Mouse (Mus musculus) MEL (cell line): ENCODE results near the gene Fbxo17. TPM values are rescaled to one million over a fixed set of nuclear protein-coding genes. Genes with fewer than 3 reads are reported as not detected.
A peak's percentile ranks its signal among the peaks of the same experiment; 100 is the strongest.

ENCODE experiments used
- DNase-seq: peaks from one replicate; pipeline ENCODE4 v3.0.0; 2011; ENCODE audit warnings: low read depth, low spot score
- H3K27ac ChIP-seq: 2 replicates; pipeline ENCODE4 v1.5.1; 2012; ENCODE audit warnings: low read depth, mild to moderate bottlenecking, control low read depth, low read length, moderate library complexity; ENCODE audit not compliant: control insufficient read depth
- H3K27me3 ChIP-seq, 2 experiments: fragments of 150-350 bp in 1 of 2; sonication (generic) in 1 of 2; 2 replicates each; pipeline ENCODE4 v1.6.1; 2012; ENCODE audit warnings: low read length in 2 of 2, mild to moderate bottlenecking in 2 of 2, improper control_type of control experiment in 1 of 2, moderate library complexity in 1 of 2; ENCODE audit not compliant: insufficient read depth in 2 of 2, control insufficient read depth in 1 of 2
- H3K36me3 ChIP-seq, 2 experiments: 2 replicates each; pipeline ENCODE4 v1.6.1; 2012 to 2014; ENCODE audit warnings: low read length in 2 of 2, improper control_type of control experiment in 1 of 2, inconsistent platforms in 1 of 2, mild to moderate bottlenecking in 1 of 2; ENCODE audit not compliant: insufficient read depth in 2 of 2, control insufficient read depth in 1 of 2
- H3K4me1 ChIP-seq, 2 experiments: fragments of 150-350 bp in 1 of 2; sonication (generic) in 1 of 2; 2 replicates each; pipeline ENCODE4 v1.6.1; 2012; ENCODE audit warnings: low read length in 2 of 2, improper control_type of control experiment in 1 of 2, mild to moderate bottlenecking in 1 of 2; ENCODE audit not compliant: insufficient read depth in 2 of 2, control insufficient read depth in 1 of 2
- H3K4me3 ChIP-seq, 2 experiments: fragments of 150-350 bp in 1 of 2; sonication (generic) in 1 of 2; 2 replicates each; pipeline ENCODE4 v1.5.1; 2012; ENCODE audit warnings: low read depth in 2 of 2, low read length in 2 of 2, mild to moderate bottlenecking in 2 of 2, moderate library complexity in 2 of 2, control low read depth in 1 of 2, improper control_type of control experiment in 1 of 2; ENCODE audit not compliant: control insufficient read depth in 1 of 2, insufficient read depth in 1 of 2
- H3K79me2 ChIP-seq: 2 replicates; pipeline ENCODE4 v1.6.1; 2012; ENCODE audit warnings: mild to moderate bottlenecking, low read length, moderate library complexity; ENCODE audit not compliant: control insufficient read depth, poor library complexity, insufficient read depth
- H3K9ac ChIP-seq: 2 replicates; pipeline ENCODE4 v1.6.1; 2012; ENCODE audit warnings: low read depth, mild to moderate bottlenecking, control low read depth, low read length, moderate library complexity; ENCODE audit not compliant: control insufficient read depth, poor library complexity, severe bottlenecking
- H3K9me3 ChIP-seq: fragments of 150-350 bp; sonication (generic); replicated peaks from 2 replicates; pipeline ENCODE4 v1.6.1; 2012; ENCODE audit warnings: mild to moderate bottlenecking, low read length, improper control_type of control experiment, moderate library complexity; ENCODE audit not compliant: insufficient read depth
- BHLHE40 ChIP-seq: IDR thresholded peaks from 2 replicates; pipeline ENCODE4 v1.6.1; 2012; ENCODE audit warnings: low read depth, mild to moderate bottlenecking, inconsistent platforms, low read length, improper control_type of control experiment, borderline replicate concordance
- CHD1 ChIP-seq: IDR thresholded peaks from 2 replicates; pipeline ENCODE4 v1.6.1; 2012; ENCODE audit warnings: low read depth, mild to moderate bottlenecking, inconsistent platforms, low read length, improper control_type of control experiment
- CHD2 ChIP-seq: IDR thresholded peaks from 2 replicates; pipeline ENCODE4 v1.6.1; 2011; ENCODE audit warnings: low read length, improper control_type of control experiment
- CTCF ChIP-seq, 3 experiments: IDR thresholded peaks in 2 of 3; conservative IDR thresholded peaks in 1 of 3; 2 replicates each; pipeline ENCODE4 v1.5.1; 2011 to 2012; ENCODE audit warnings: low read length in 3 of 3, low read depth in 2 of 3, mild to moderate bottlenecking in 2 of 3, improper control_type of control experiment in 1 of 3, inconsistent platforms in 1 of 3, mixed read lengths in 1 of 3, moderate library complexity in 1 of 3; ENCODE audit not compliant: control insufficient read depth in 1 of 3, insufficient read depth in 1 of 3, poor library complexity in 1 of 3, severe bottlenecking in 1 of 3
- E2F4 ChIP-seq: IDR thresholded peaks from 2 replicates; pipeline ENCODE4 v1.6.1; 2011; ENCODE audit warnings: low read depth, low read length, improper control_type of control experiment, borderline replicate concordance
- ELF1 ChIP-seq: IDR thresholded peaks from 2 replicates; pipeline ENCODE4 v1.6.1; 2014; ENCODE audit warnings: low read depth, mild to moderate bottlenecking, inconsistent platforms, low read length, improper control_type of control experiment, moderate library complexity
- EP300 ChIP-seq, 2 experiments: IDR thresholded peaks; 2 replicates each; pipeline ENCODE4 v1.6.1; 2011; ENCODE audit warnings: improper control_type of control experiment in 2 of 2, low read length in 2 of 2, low read depth in 1 of 2, mild to moderate bottlenecking in 1 of 2
- ETS1 ChIP-seq: IDR thresholded peaks from 2 replicates; pipeline ENCODE4 v1.6.1; 2012; ENCODE audit warnings: low read depth, mild to moderate bottlenecking, inconsistent platforms, low read length, improper control_type of control experiment, moderate library complexity
- GABPA ChIP-seq: IDR thresholded peaks from 2 replicates; pipeline ENCODE4 v1.6.1; 2012; ENCODE audit warnings: low read depth, mild to moderate bottlenecking, inconsistent platforms, low read length, improper control_type of control experiment, moderate library complexity
- GATA1 ChIP-seq: IDR thresholded peaks from 2 replicates; pipeline ENCODE4 v1.6.1; 2011; ENCODE audit warnings: low read depth, low read length, improper control_type of control experiment
- HCFC1 ChIP-seq: IDR thresholded peaks from 2 replicates; pipeline ENCODE4 v1.6.1; 2012; ENCODE audit warnings: low read depth, mild to moderate bottlenecking, inconsistent platforms, low read length, improper control_type of control experiment, moderate library complexity
- JUND ChIP-seq: IDR thresholded peaks from 2 replicates; pipeline ENCODE4 v1.6.1; 2011; ENCODE audit warnings: low read depth, mild to moderate bottlenecking, improper control_type of control experiment, low read length
- KAT2A ChIP-seq: conservative IDR thresholded peaks from 2 replicates; pipeline ENCODE4 v1.6.1; 2012; ENCODE audit warnings: low read depth, low read length, improper control_type of control experiment, inconsistent platforms
- MAFK ChIP-seq: IDR thresholded peaks from 2 replicates; pipeline ENCODE4 v1.6.1; 2011; ENCODE audit warnings: low read depth, mild to moderate bottlenecking, low read length, improper control_type of control experiment, borderline replicate concordance
- MAX ChIP-seq: IDR thresholded peaks from 2 replicates; pipeline ENCODE4 v1.6.1; 2011; ENCODE audit warnings: low read length, improper control_type of control experiment
- MAZ ChIP-seq: IDR thresholded peaks from 2 replicates; pipeline ENCODE4 v1.6.1; 2012; ENCODE audit warnings: low read depth, mild to moderate bottlenecking, inconsistent platforms, low read length, improper control_type of control experiment
- MEF2A ChIP-seq: IDR thresholded peaks from 2 replicates; pipeline ENCODE4 v1.6.1; 2014; ENCODE audit warnings: low read depth, mild to moderate bottlenecking, inconsistent platforms, low read length, improper control_type of control experiment; ENCODE audit not compliant: poor library complexity, insufficient replicate concordance, severe bottlenecking; ENCODE audit errors: extremely low read depth
- MXI1 ChIP-seq: IDR thresholded peaks from 2 replicates; pipeline ENCODE4 v1.6.1; 2011; ENCODE audit warnings: mild to moderate bottlenecking, low read depth, low read length, improper control_type of control experiment
- MYB ChIP-seq: IDR thresholded peaks from 2 replicates; pipeline ENCODE4 v1.6.1; 2011; ENCODE audit warnings: mild to moderate bottlenecking, low read depth, low read length, improper control_type of control experiment
- MYC ChIP-seq: IDR thresholded peaks from 2 replicates; pipeline ENCODE4 v1.6.1; 2011; ENCODE audit warnings: low read depth, mild to moderate bottlenecking, low read length, improper control_type of control experiment, moderate library complexity
- NELFE ChIP-seq: IDR thresholded peaks from 2 replicates; pipeline ENCODE4 v1.6.1; 2011; ENCODE audit warnings: low read depth, low read length, improper control_type of control experiment
- NRF1 ChIP-seq: IDR thresholded peaks from 2 replicates; pipeline ENCODE4 v1.6.1; 2014; ENCODE audit warnings: low read depth, mild to moderate bottlenecking, inconsistent platforms, low read length, improper control_type of control experiment, moderate library complexity; ENCODE audit not compliant: poor library complexity, insufficient read depth, severe bottlenecking
- POLR2A ChIP-seq, 2 experiments: IDR thresholded peaks; 2 replicates each; pipeline ENCODE4 v1.6.1; 2011 to 2012; ENCODE audit warnings: low read length in 2 of 2, mild to moderate bottlenecking in 2 of 2, control low read depth in 1 of 2, improper control_type of control experiment in 1 of 2, low read depth in 1 of 2, moderate library complexity in 1 of 2; ENCODE audit not compliant: control insufficient read depth in 1 of 2, insufficient read depth in 1 of 2, poor library complexity in 1 of 2
- POLR2AphosphoS5 ChIP-seq: IDR thresholded peaks from 2 replicates; pipeline ENCODE4 v1.6.1; 2012; ENCODE audit warnings: low read depth, borderline replicate concordance, mild to moderate bottlenecking, inconsistent platforms, low read length, moderate library complexity, mixed read lengths
- RAD21 ChIP-seq: IDR thresholded peaks from 2 replicates; pipeline ENCODE4 v1.6.1; 2011; ENCODE audit warnings: mild to moderate bottlenecking, low read depth, low read length, improper control_type of control experiment
- RCOR1 ChIP-seq: IDR thresholded peaks from 2 replicates; pipeline ENCODE4 v1.6.1; 2012; ENCODE audit warnings: low read depth, mild to moderate bottlenecking, inconsistent platforms, low read length, improper control_type of control experiment
- SIN3A ChIP-seq: IDR thresholded peaks from 2 replicates; pipeline ENCODE4 v1.6.1; 2012; ENCODE audit warnings: low read length, improper control_type of control experiment, inconsistent platforms
- SMC3 ChIP-seq: IDR thresholded peaks from 2 replicates; pipeline ENCODE4 v1.6.1; 2011; ENCODE audit warnings: low read depth, low read length, improper control_type of control experiment
- TBP ChIP-seq: IDR thresholded peaks from 2 replicates; pipeline ENCODE4 v1.8.0; 2011; ENCODE audit warnings: low read depth, low read length, improper control_type of control experiment
- TCF12 ChIP-seq: IDR thresholded peaks from 2 replicates; pipeline ENCODE4 v1.6.1; 2014; ENCODE audit warnings: low read depth, mild to moderate bottlenecking, inconsistent platforms, low read length, improper control_type of control experiment, moderate library complexity
- UBTF ChIP-seq: IDR thresholded peaks from 2 replicates; pipeline ENCODE4 v1.6.1; 2012; ENCODE audit warnings: low read depth, mild to moderate bottlenecking, inconsistent platforms, low read length, improper control_type of control experiment, moderate library complexity, borderline replicate concordance; ENCODE audit not compliant: insufficient read depth
- USF1 ChIP-seq: IDR thresholded peaks from 2 replicates; pipeline ENCODE4 v1.6.1; 2014; ENCODE audit warnings: low read depth, mild to moderate bottlenecking, inconsistent platforms, low read length, improper control_type of control experiment, moderate library complexity
- ZC3H11A ChIP-seq: IDR thresholded peaks from 2 replicates; pipeline ENCODE4 v1.6.1; 2012; ENCODE audit warnings: low read depth, mild to moderate bottlenecking, inconsistent platforms, low read length, improper control_type of control experiment
- ZKSCAN1 ChIP-seq: IDR thresholded peaks from 2 replicates; pipeline ENCODE4 v1.6.1; 2012; ENCODE audit warnings: low read depth, mild to moderate bottlenecking, inconsistent platforms, low read length, improper control_type of control experiment, moderate library complexity
- ZMIZ1 ChIP-seq: IDR thresholded peaks from 2 replicates; pipeline ENCODE4 v1.6.1; 2012; ENCODE audit warnings: low read depth, mild to moderate bottlenecking, inconsistent platforms, low read length, improper control_type of control experiment, moderate library complexity
- ZNF384 ChIP-seq: IDR thresholded peaks from 2 replicates; pipeline ENCODE4 v1.6.1; 2012; ENCODE audit warnings: low read depth, mild to moderate bottlenecking, inconsistent platforms, low read length, improper control_type of control experiment
- polyA plus RNA-seq, 2 experiments: library from polyadenylated mRNA; stranded (reverse) in 1 of 2; unstranded in 1 of 2; fragments of >175 nt in 1 of 2; fragments of >200 nt in 1 of 2; gene quantifications; 2 replicates each; pipeline versions ENCODE4 v1.2.1 to v1.2.4; 2012; ENCODE audit warnings: low replicate concordance in 2 of 2, low read depth in 1 of 2; ENCODE audit not compliant: insufficient read length in 2 of 2, insufficient read depth in 1 of 2, missing spikeins in 1 of 2
- total RNA-seq: library from RNA; depleted of rRNA; stranded (reverse); fragments of 300-350 nt; gene quantifications from 2 replicates; pipeline ENCODE4 v1.2.3, GENCODE M21; 2012

Fbxo17 gene
- total and polyA plus RNA-seq, 3 experiments = 0.43 TPM; not detected in 2

DNA sequence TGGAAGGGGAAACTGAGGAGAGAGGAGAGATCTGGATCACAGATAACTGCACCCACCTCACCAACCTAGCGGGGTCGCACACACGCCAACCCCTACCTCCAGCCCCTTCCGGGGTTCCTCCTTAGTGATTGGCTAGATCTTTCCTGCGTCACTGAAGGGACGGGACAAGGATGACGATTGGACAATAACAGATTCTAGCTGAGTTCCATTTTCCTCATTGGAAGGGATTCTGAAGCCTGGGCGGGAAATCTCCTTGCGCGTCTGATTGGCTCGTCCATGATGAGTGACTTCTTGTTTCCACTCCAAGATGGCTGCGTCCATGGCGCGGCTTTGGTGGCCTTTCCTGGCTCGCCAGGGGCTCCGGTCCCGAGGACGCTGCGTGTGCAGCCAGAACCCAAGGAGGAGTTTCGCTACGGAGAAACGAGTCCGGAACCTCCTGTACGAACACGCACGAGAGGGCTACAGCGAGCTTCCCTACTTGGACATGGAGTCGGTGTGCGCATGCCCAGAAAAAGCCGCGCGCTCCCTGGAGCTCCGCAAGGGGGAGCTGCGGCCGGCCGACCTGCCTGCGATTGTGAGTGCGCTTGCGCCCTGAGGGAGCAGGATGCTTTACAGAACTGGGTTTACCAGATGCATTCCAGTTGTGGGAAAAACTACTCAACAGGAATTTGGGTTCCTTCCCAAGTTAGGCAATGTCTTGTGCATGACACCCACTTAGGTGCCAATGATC is 25.3 kb downstream of the Fbxo17 start, which contains the start of the genes Mrps12 and Sars2:
Gene Mrps12 (minus strand): TSS at position 112 of the 730 bp plus-strand sequence.
Gene Sars2 (plus strand): TSS at position 284 of the 730 bp plus-strand sequence.
- H3K36me3 ChIP-seq = no peaks in the 10 kb centered on the region
- no peaks in the 10 kb centered on the region for H3K27me3 ChIP-seq
- peaks cover 5% of the 10 kb centered on the region; the same call in 1 of the 2 replicates for H3K79me2 ChIP-seq
- no peaks in the 10 kb centered on the region for H3K9me3 ChIP-seq
- H3K4me1 ChIP-seq = peaks cover 0 to 4% of the 10 kb centered on the region in 2 experiments; a peak in 1 of 4 replicates
- peak; percentile 99 for DNase-seq
- peak within 1 kb of the TSS; percentile 89 for H3K9ac ChIP-seq
- peak within 1 kb of the TSS; percentile 82 for H3K27ac ChIP-seq
- peak within 1 kb of the TSS; percentile 69 to 86 for H3K4me3 ChIP-seq
- TF ChIP-seq POLR2AphosphoS5 (no peak), RAD21 (peak; percentile 23), MAX (0 out of 2 replicates have a peak, but pooled peaks have one; percentile 15), CHD2 (peak; percentile 67; the same call in 1 of the 2 replicates), ZNF384 (no peak), SIN3A (peak; percentile 57; the same call in 1 of the 2 replicates), GATA1 (peak; percentile 89), ELF1 (peak; percentile 92), HCFC1 (peak; percentile 82), MYC (peak; percentile 73; the same call in 1 of the 2 replicates), SMC3 (peak; percentile 59), GABPA (no peak), CHD1 (no peak), MAZ (no peak), NELFE (peak; percentile 90), CTCF (IDR thresholded peaks at IDR 0.05 in 2 of 3, conservative IDR thresholded peaks at IDR 0.05 in 1 of 3; ENCODE audit: control insufficient read depth in 1 of 3, insufficient read depth in 1 of 3, low read depth in 2 of 3, low read length in 3 of 3, poor library complexity in 1 of 3, severe bottlenecking in 1 of 3) (peak; percentile 68 to 90 (median 80)), MAFK (no peak), ZC3H11A (no peak), ZMIZ1 (0 out of 2 replicates have a peak, but pooled peaks have one; percentile 74), MYB (no peak), JUND (no peak), KAT2A (no peak; the same call in 1 of the 2 replicates), E2F4 (peak; percentile 95), TCF12 (no peak), RCOR1 (no peak), EP300 (IDR thresholded peaks at IDR 0.05; ENCODE audit: low read depth in 1 of 2, low read length in 2 of 2) (no peak), POLR2A (IDR thresholded peaks at IDR 0.05; ENCODE audit: control insufficient read depth in 1 of 2, insufficient read depth in 1 of 2, low read depth in 1 of 2, low read length in 2 of 2, poor library complexity in 1 of 2) (peak; percentile 73 to 96), UBTF (no peak), ZKSCAN1 (no peak), BHLHE40 (no peak), TBP (peak; percentile 74), MXI1 (no peak; the same call in none of the 2 replicates), USF1 (no peak), NRF1 (peak; percentile 83), ETS1 (no peak), MEF2A (no peak)
